Mouse (Mus musculus): ENCODE data around the gene Gm49380.

DNA sequence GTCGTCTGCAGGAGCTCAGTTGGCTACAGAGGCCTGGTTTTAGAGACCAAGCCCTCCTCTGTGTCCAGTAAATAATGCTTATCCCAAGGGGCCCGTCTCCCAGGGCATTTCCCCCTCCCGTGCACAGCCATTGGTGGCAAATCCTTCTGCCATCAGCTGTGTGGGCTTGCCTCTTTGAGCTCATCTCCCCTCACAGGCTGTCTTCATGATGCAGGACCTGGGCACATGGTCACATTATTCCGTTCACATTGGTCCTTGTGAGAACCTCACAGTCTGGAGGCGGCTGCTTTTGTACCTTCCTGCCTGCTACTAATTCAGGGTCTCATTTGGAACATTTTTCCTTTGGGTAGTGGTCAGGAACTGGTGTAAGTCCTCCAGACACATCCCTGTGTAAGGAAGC, 28.7 kb upstream of the Gm49380 start:
- TF ChIP-seq CTCF (IDR thresholded peaks at IDR 0.05; ENCODE audit: low read depth) (no peak), EP300 (optimal IDR thresholded peaks at IDR 0.05) (no peak)
